Mouse (Mus musculus): Measurements from ENCODE around the gene Rab3il1. TPM values are rescaled to one million over a fixed set of nuclear protein-coding genes. Genes with fewer than 3 reads are reported as not detected.

Gene Rab3il1
- 1.6 TPM for polyA plus RNA-seq (2017; shearing (Covaris generic))

DNA sequence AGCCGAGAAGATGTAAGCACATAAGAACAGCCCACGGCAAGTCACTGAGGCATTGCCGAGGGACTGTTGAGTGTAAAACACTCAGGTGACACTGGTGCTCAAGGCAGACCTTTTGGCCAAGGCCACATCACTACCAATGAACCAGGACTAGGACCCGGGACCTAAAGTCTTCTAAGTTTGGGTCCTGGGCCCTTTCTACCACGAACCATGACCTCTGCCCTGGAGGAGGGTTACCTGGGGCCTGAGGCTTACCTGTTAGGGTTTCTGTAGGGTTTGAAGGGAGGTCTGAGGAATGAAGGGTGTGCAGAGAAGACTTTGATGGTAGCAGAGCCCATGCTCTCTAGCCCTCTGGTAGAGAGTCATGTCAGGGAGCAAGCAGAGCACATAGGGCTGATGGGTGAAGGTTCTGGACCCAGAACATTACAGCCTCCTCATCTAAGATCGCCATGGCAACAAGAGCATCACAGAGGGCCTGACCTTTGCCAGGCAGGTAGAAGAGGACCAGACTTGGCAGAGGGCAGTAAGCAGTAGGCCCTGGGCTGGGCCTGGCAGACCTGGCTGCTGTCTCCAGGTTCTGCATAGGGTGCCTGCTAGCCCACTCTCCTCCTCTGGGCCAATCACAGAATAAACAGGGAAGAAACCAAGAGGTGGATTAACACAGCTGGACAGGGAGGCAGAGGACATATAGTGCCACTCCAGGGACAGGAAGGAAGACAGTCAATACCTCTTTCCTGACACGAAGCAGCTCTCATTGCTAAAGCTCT is at the start of gene Rab3il1, which contains the start of gene Best1:
Gene Rab3il1, plus strand, starts transcription at position 464 of the 764 bp plus-strand sequence.
Gene Best1, minus strand, starts transcription at position 428 of the 764 bp plus-strand sequence.

GRCm38 (mm10) chr19:9980258-9980657 is 21.2 kb upstream of the Rab3il1 start, which contains the start of gene Fth1:
TSS of gene Fth1 (plus strand) at chr19:9980598.

GRCm38 (mm10) chr19:10041388-10042148 is 40.1 kb downstream of the Rab3il1 start, which contains the start of gene Fads3:
TSS of gene Fads3 (plus strand) at chr19:10041569.

Other genes starting within 250 kb of the Rab3il1 start
- not detected for gene Scgb2a2, start 154.1 kb upstream of the Rab3il1 start, polyA plus RNA-seq (2017; shearing (Covaris generic))
- gene Incenp, start 102.1 kb upstream of the Rab3il1 start, polyA plus RNA-seq (2017; shearing (Covaris generic)), result 59.5 TPM
- gene Fth1, start 21.1 kb upstream of the Rab3il1 start, polyA plus RNA-seq (2017; shearing (Covaris generic)), result 2,025 TPM
- 0.26 TPM for gene Best1, start within 50 bp of the Rab3il1 start, polyA plus RNA-seq (2017; shearing (Covaris generic))
- not detected for gene Fads3, start 39.9 kb downstream of the Rab3il1 start, polyA plus RNA-seq (2017; shearing (Covaris generic))
- gene Fads2, start 100.1 kb downstream of the Rab3il1 start, polyA plus RNA-seq (2017; shearing (Covaris generic)), result 0.60 TPM
- 11.5 TPM for gene Fads1, start 181.2 kb downstream of the Rab3il1 start, polyA plus RNA-seq (2017; shearing (Covaris generic))
- 341 TPM for gene Tmem258, start 202.3 kb downstream of the Rab3il1 start, polyA plus RNA-seq (2017; shearing (Covaris generic))
- 47.1 TPM for gene Fen1, start 202.5 kb downstream of the Rab3il1 start, polyA plus RNA-seq (2017; shearing (Covaris generic))
- gene Myrf, start 239.1 kb downstream of the Rab3il1 start, polyA plus RNA-seq (2017; shearing (Covaris generic)), result not detected

All from activated CD4-positive, CD25-positive, alpha-beta regulatory T cell, adult 9 weeks (primary cell).